ENCODE assay signal across 19 mouse cellular contexts in the genomic region with DNA sequence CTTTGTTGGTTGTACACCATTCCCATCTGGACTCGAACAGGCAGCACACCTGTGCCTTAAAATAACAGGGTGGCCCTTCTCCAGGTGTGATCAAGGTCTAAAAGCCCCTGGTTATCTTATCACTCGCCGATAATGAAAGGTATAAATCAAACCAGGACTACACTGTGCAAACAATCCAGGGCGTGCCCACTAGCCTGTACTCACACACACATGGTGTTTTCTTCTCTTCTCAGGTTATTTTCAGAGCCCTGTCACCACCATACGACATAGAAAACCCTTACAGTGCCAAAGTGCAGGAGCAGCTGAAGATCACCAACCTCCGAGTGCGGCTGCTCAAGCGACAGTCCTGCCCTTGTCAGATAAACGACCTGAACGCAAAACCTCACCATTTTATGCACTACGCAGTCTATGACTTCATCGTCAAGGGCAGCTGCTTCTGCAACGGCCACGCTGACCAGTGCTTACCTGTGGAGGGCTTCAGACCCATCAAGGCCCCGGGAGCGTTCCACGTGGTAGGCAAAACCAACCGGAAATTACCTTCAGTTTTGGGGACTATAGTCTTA. TPM values are rescaled to one million over a fixed set of nuclear protein-coding genes. Genes with fewer than 3 reads are reported as not detected.
DNase-seq lines count a peak whose midpoint lies in the region; ATAC-seq and TF ChIP-seq lines count a peak whose summit lies in the region.
"Had no signal": no experiment of that assay in that cellular context is flagged by ENCODE, and none has a peak within 500 bp of the region (broad histone marks: within the 10 kb centered on the region; RNA-seq: fewer than 3 reads in every experiment).

No protein-coding gene starts in this region.

- no peaks in the 10 kb centered on the region for H3K27me3 ChIP-seq in intestine, embryonic 16.5 days (replicated peaks; ENCODE audit: control insufficient read depth, insufficient read depth, low read length)
- no peaks in the 10 kb centered on the region for H3K27me3 ChIP-seq in liver, embryonic 14.5 days (ENCODE audit: control insufficient read depth, insufficient read depth, low read length)
- no peaks in the 10 kb centered on the region for H3K27me3 ChIP-seq in stomach, embryonic 14.5 days (ENCODE audit: control insufficient read depth, insufficient read depth, low read length)
- no peaks in the 10 kb centered on the region for H3K27me3 ChIP-seq in hindbrain, embryonic 12.5 days
- H3K27me3 ChIP-seq: midbrain, embryonic 13.5 days; neural tube, embryonic 15.5 days had no signal

- 64% methylated on average over 18 of the region's 18 CpGs for WGBS in intestine, embryonic 16.5 days
- WGBS in liver, embryonic 14.5 days (ENCODE audit: insufficient replicate concordance): 30% methylated on average over 18 of the region's 18 CpGs
- WGBS in stomach, embryonic 14.5 days: 66% methylated on average over 18 of the region's 18 CpGs
- WGBS in hindbrain, embryonic 12.5 days: 92% methylated on average over 18 of the region's 18 CpGs

- H3K36me3 ChIP-seq in intestine, embryonic 16.5 days (ENCODE audit: control insufficient read depth, insufficient read depth, low read length): no peaks in the 10 kb centered on the region
- H3K36me3 ChIP-seq in liver, embryonic 14.5 days (replicated peaks; ENCODE audit: control insufficient read depth, insufficient read depth, low read depth): no peaks in the 10 kb centered on the region
- H3K36me3 ChIP-seq in stomach, embryonic 14.5 days (ENCODE audit: control insufficient read depth, insufficient read depth, low read length): no peaks in the 10 kb centered on the region
- H3K36me3 ChIP-seq in hindbrain, embryonic 12.5 days: 0 out of 2 replicates have a peak, but pooled peaks cover 8% of the 10 kb centered on the region

- peak overlapping the region; percentile 2; the same call in 1 of the 2 replicates for H3K4me2 ChIP-seq in intestine, embryonic 16.5 days (ENCODE audit: low read depth, low read length)
- H3K4me2 ChIP-seq in liver, embryonic 14.5 days (ENCODE audit: low read depth): peak overlapping the region; percentile 67
- H3K4me2 ChIP-seq in stomach, embryonic 14.5 days (replicated peaks; ENCODE audit: low read depth, low read length): no peak overlapping the region
- H3K4me2 ChIP-seq in hindbrain, embryonic 12.5 days (replicated peaks): no peak overlapping the region
- H3K4me2 ChIP-seq: midbrain, embryonic 13.5 days; neural tube, embryonic 15.5 days had no signal

- TF ChIP-seq EP300 in liver, embryonic 14.5 days (IDR thresholded peaks at IDR 0.05; ENCODE audit: low read depth): 0 out of 2 replicates have a peak, but pooled peaks have one; percentile 39

- H3K4me3 ChIP-seq in intestine, embryonic 16.5 days (ENCODE audit: low read length): no peak overlapping the region
- H3K4me3 ChIP-seq in liver, embryonic 14.5 days (ENCODE audit: insufficient read depth in 1 of 2, low read depth in 2 of 2, low read length in 2 of 2): peak overlapping the region; percentile 30 to 34
- no peak overlapping the region for H3K4me3 ChIP-seq in stomach, embryonic 14.5 days (ENCODE audit: low read depth, low read length)
- H3K4me3 ChIP-seq in hindbrain, embryonic 12.5 days: no peak overlapping the region
- H3K4me3 ChIP-seq: erythroblast, embryonic 14.5 days; midbrain, embryonic 13.5 days; neural tube, embryonic 15.5 days had no signal

- no peak overlapping the region for H3K9ac ChIP-seq in intestine, embryonic 16.5 days (ENCODE audit: low read depth, low read length)
- peak overlapping the region; percentile 32; the same call in 1 of the 2 replicates for H3K9ac ChIP-seq in liver, embryonic 14.5 days (replicated peaks)
- no peak overlapping the region for H3K9ac ChIP-seq in stomach, embryonic 14.5 days (replicated peaks; ENCODE audit: low read depth, low read length)
- no peak overlapping the region for H3K9ac ChIP-seq in hindbrain, embryonic 12.5 days
- H3K9ac ChIP-seq: midbrain, embryonic 13.5 days; neural tube, embryonic 15.5 days had no signal

- DNase-seq in liver, embryonic 14.5 days (ENCODE audit: low read depth in 3 of 3, low spot score in 3 of 3): no peak
- no peak for DNase-seq in cerebellum, adult 9-11 months
- DNase-seq in adrenal gland, postnatal 14 days: no peak
- DNase-seq: adrenal gland, postnatal 36 days; B cell, adult 2 months; cerebellum, adult 18-20 months; gastrocnemius, postnatal 10 days; kidney, postnatal 4 days; layer of hippocampus, adult 9-11 months; lung, adult 2 months; lung, postnatal 36 days had no signal

- TF ChIP-seq CTCF in liver, embryonic 14.5 days (IDR thresholded peaks at IDR 0.05; ENCODE audit: low read depth): no peak

- peak overlapping the region; percentile 71 for H3K27ac ChIP-seq in intestine, embryonic 16.5 days (ENCODE audit: low read length)
- no peak overlapping the region; the same call in 1 of the 2 replicates for H3K27ac ChIP-seq in liver, embryonic 14.5 days
- no peak overlapping the region for H3K27ac ChIP-seq in stomach, embryonic 14.5 days (ENCODE audit: low read length)
- no peak overlapping the region for H3K27ac ChIP-seq in hindbrain, embryonic 12.5 days
- H3K27ac ChIP-seq: midbrain, embryonic 13.5 days; neural tube, embryonic 15.5 days had no signal

- ATAC-seq in erythroblast, adult 5-6 weeks (replicated peaks; ENCODE audit: low FRiP score, poor library complexity, severe bottlenecking): peak; percentile 60
- peak; percentile 94 for ATAC-seq in intestine, embryonic 16.5 days
- ATAC-seq in liver, embryonic 14.5 days (ENCODE audit: insufficient read depth): no peak
- peak; percentile 80 for ATAC-seq in stomach, embryonic 14.5 days (ENCODE audit: insufficient number of reproducible peaks, insufficient read depth, low FRiP score, low read depth)
- no peak for ATAC-seq in hindbrain, embryonic 12.5 days (ENCODE audit: low FRiP score)
- ATAC-seq: forebrain, embryonic 14.5 days; midbrain, embryonic 13.5 days had no signal

- H3K9me3 ChIP-seq in intestine, embryonic 16.5 days (ENCODE audit: control insufficient read depth, low read length): no peaks in the 10 kb centered on the region
- no peaks in the 10 kb centered on the region for H3K9me3 ChIP-seq in liver, embryonic 14.5 days (ENCODE audit: control insufficient read depth, low read length)
- H3K9me3 ChIP-seq in stomach, embryonic 14.5 days (ENCODE audit: control insufficient read depth, low read depth, low read length): no peaks in the 10 kb centered on the region
- H3K9me3 ChIP-seq in hindbrain, embryonic 12.5 days (replicated peaks): no peaks in the 10 kb centered on the region
- H3K9me3 ChIP-seq: midbrain, embryonic 13.5 days; neural tube, embryonic 15.5 days had no signal

- H3K4me1 ChIP-seq in intestine, embryonic 16.5 days (ENCODE audit: control insufficient read depth, insufficient read depth, low read length): peaks cover 8% of the 10 kb centered on the region; the same call in 1 of the 2 replicates
- H3K4me1 ChIP-seq in liver, embryonic 14.5 days (replicated peaks; ENCODE audit: control insufficient read depth in 2 of 2, insufficient read depth in 2 of 2, low read length in 1 of 2): peaks cover 41 to 56% of the 10 kb centered on the region in 2 experiments
- H3K4me1 ChIP-seq in stomach, embryonic 14.5 days (ENCODE audit: control insufficient read depth, insufficient read depth, low read length): peaks cover 10% of the 10 kb centered on the region
- peaks cover 17% of the 10 kb centered on the region for H3K4me1 ChIP-seq in hindbrain, embryonic 12.5 days

RNA-seq across cellular contexts. Expression of gene Ntn4, which starts 41.8 kb away (rescaled TPM):
- total RNA-seq in erythroblast, adult 5-6 weeks (2015; ENCODE audit: low replicate concordance): 8.8 and 13.0 TPM in 2 replicates
- total RNA-seq in erythroblast, adult 5-6 weeks (2017; ENCODE audit: low replicate concordance): 12.6 and 16.9 TPM in 2 replicates
- 0.22 and 0.23 TPM in 2 replicates for polyA plus RNA-seq in intestine, embryonic 16.5 days (2015; fragmentation: Nextera tagmentation; extraction: Ambion mirVana)
- 0.44 and 0.52 TPM in 2 replicates for polyA plus RNA-seq in liver, embryonic 14.5 days (2012; rRNA removed)
- 0.05 and 0.11 TPM in 2 replicates for polyA plus RNA-seq in liver, embryonic 14.5 days (2014; fragmentation: Nextera tagmentation; extraction: Ambion mirVana)
- 0.35 and 0.62 TPM in 2 replicates for polyA plus RNA-seq in stomach, embryonic 14.5 days (2014; fragmentation: Nextera tagmentation; extraction: Ambion mirVana)
- 3.2 and 3.4 TPM in 2 replicates for polyA plus RNA-seq in hindbrain, embryonic 12.5 days (2016; fragmentation: Nextera tagmentation; extraction: Ambion mirVana)
- total RNA-seq in adrenal gland, postnatal 14 days (2021): 11.8 and 12.1 TPM in 2 replicates
- polyA plus RNA-seq: erythroblast, embryonic 14.5 days had no signal

Comparison
In these comparisons a context has a peak if more than half of its experiments do, and no peak if none do; other contexts are left out.
1. ATAC-seq: peak in erythroblast, adult 5-6 weeks (single experiment), intestine, embryonic 16.5 days (single experiment) and stomach, embryonic 14.5 days (single experiment); none in liver, embryonic 14.5 days (single experiment) and hindbrain, embryonic 12.5 days (single experiment).
2. H3K4me2 ChIP-seq: peak in intestine, embryonic 16.5 days (single experiment) and liver, embryonic 14.5 days (single experiment); none in stomach, embryonic 14.5 days (single experiment) and hindbrain, embryonic 12.5 days (single experiment).
3. H3K4me3 ChIP-seq: peak in liver, embryonic 14.5 days (2 of 2); none in intestine, embryonic 16.5 days (single experiment), stomach, embryonic 14.5 days (single experiment) and hindbrain, embryonic 12.5 days (single experiment).